Mouse (Mus musculus): ENCODE measurements at regions not wholly inside any gene's neighbourhood (a gene's known extent, or its start where the extent isn't known, plus 50 kb on each side); places are given as distances from the start of the nearest gene placed in this dataset.

DNA sequence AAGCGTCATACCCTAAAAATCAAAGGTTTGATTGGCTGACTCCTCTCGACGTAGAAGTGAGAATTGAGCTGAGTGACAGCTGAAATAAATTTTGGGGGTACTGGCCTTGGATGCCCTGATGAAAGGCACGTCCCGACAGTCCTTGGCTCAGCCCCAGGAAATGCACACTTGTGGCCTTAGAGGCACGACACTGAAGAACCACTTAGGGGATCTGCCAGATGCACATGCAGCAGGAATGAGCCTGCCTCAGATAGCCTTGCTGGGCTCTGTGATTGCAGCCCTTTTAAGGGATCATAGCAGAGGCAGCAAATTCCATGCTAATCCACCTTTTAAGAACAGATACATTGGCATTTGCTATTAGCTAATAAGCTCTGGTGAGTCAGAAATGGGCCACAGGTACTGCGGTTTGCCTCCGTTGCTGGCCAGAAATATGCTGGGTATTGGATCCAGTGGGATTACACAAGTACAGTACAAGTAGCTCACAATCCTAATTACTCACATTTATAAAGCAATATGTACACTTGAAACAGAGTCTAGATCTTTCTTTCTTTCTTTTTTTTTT is 1463.3 kb downstream of the Slc22a22 start:
- Histone ChIP-seq H3K9me3 (no peaks in the 10 kb centered on the region), H3K4me1 (peaks cover under 1% of the 10 kb centered on the region; the same call in 1 of the 2 replicates), H3K27me3 (ENCODE audit: poor library complexity, severe bottlenecking) (no peaks in the 10 kb centered on the region), H3K27ac (no peak overlapping the region), H3K36me3 (replicated peaks) (no peaks in the 10 kb centered on the region), H3K4me3 (no peak overlapping the region)
- WGBS, result 87% methylated on average over 8 of the region's 8 CpGs
- DNase-seq (ENCODE audit: extremely low spot score, low spot score), result no peak

DNA sequence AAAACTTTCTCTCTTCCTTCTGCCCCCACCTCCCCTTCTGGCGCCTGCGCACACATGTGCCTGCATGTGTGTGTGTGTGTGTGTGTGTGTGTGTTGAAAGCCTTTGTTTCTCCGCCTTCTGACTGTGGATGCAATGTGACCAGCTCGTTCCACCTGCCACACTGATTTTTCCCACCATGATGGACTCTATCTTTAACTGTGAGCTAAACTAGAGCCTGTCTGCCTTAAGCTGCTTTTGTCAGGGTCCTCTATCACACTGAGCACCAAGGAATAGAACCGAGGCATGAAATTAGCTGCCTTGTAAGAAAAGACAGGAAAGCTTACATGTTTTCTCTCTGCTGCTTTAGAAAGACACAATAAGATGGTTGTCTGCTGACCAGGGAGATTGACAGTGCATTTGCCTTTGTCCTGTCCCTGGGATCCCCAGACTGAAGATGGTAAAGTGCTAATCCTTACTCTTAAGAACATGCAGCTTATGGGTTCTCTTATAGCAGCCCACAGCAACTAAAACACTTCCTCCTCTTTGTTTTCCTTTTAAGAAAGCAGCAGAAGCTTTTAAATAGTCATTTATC is 1468.7 kb downstream of the Slc22a22 start:
- H3K4me3 ChIP-seq, result no peak overlapping the region
- 58% methylated on average over 5 of the region's 5 CpGs for WGBS
- H3K9me3 ChIP-seq, result no peaks in the 10 kb centered on the region
- no peak for DNase-seq (ENCODE audit: extremely low spot score, low spot score)
- H3K27ac ChIP-seq, result no peak overlapping the region
- peaks cover 7% of the 10 kb centered on the region; the same call in 1 of the 2 replicates for H3K4me1 ChIP-seq
- H3K36me3 ChIP-seq (replicated peaks), result no peaks in the 10 kb centered on the region
- no peaks in the 10 kb centered on the region for H3K27me3 ChIP-seq (ENCODE audit: poor library complexity, severe bottlenecking)

DNA sequence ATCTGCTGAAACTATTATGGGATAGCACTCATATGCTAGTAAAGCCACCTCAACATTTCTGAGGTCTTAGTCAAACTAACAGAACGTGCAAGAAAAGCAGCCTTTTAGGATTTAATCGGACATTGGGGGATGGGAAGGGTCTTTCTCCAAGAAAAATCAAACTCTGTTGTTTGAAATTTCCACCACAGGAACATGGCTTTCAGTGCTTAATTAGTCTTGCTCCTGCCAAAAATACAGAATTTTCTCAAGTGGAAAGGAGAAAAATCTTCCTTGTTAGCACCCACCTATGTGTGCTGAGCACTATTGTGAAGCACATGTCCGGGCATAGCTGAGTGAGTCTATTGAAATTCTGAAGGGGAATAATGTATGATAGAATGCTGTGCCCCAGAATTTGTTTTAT is 1470.0 kb downstream of the Slc22a22 start:
- no peak overlapping the region for H3K4me3 ChIP-seq
- H3K27ac ChIP-seq, result no peak overlapping the region

DNA sequence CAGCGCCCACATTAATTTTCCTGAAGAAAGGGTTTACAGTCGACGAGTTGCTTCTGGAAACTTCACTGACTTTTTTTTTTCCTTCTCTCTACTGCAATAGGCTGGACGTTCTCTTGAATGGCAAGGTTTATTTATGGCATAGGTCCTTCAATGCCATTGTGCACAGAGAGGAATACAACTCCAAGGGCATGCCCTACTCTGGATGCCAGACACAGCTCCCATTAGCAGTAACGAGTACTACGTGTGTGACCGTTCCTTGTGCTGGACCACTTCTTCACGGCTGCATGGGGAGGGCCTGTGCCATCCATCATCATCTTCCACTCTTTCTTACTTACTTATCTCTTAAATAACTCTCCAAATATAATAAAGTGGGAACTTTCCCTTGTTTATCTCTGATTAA is 1472.1 kb downstream of the Slc22a22 start:
- no peaks in the 10 kb centered on the region for H3K27me3 ChIP-seq (ENCODE audit: poor library complexity, severe bottlenecking)
- H3K4me3 ChIP-seq, result no peak overlapping the region
- 92% methylated on average over 8 of the region's 8 CpGs for WGBS
- no peak for DNase-seq (ENCODE audit: extremely low spot score, low spot score)
- peaks cover 7% of the 10 kb centered on the region; the same call in 1 of the 2 replicates for H3K4me1 ChIP-seq
- no peak overlapping the region for H3K27ac ChIP-seq
- H3K36me3 ChIP-seq (replicated peaks), result no peaks in the 10 kb centered on the region
- H3K9me3 ChIP-seq, result no peaks in the 10 kb centered on the region

More for the DNA sequence above, 1470.0 kb downstream of the Slc22a22 start:
- 78% methylated on average over 3 of the region's 3 CpGs for WGBS
- Histone ChIP-seq H3K27me3 (ENCODE audit: poor library complexity, severe bottlenecking) (no peaks in the 10 kb centered on the region), H3K36me3 (replicated peaks) (no peaks in the 10 kb centered on the region), H3K4me1 (peaks cover 7% of the 10 kb centered on the region; the same call in 1 of the 2 replicates), H3K9me3 (no peaks in the 10 kb centered on the region)
- DNase-seq (ENCODE audit: extremely low spot score, low spot score), result no peak

DNA sequence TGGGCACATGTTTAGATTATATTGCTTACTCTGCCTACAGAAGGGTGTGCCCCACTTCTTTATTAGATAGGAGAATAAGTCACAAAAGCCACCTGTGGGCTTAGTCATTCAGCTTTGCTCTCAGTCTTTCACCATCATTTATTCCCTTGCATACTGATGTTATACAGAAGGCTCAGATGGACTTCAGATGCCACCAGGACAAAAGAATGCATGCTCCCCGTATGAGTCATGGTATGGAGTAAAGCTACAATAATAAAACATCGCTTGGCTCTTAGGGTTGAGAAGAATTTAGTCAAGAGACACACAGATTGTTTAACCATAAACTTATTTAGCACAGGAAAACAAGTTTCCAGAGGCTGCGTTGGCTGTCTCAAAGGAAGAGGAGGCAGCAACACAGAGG is 1473.5 kb downstream of the Slc22a22 start:
- no peaks in the 10 kb centered on the region for H3K36me3 ChIP-seq (replicated peaks)
- WGBS, result 87% methylated on average over 3 of the region's 3 CpGs
- H3K9me3 ChIP-seq, result no peaks in the 10 kb centered on the region
- no peak for DNase-seq (ENCODE audit: extremely low spot score, low spot score)
- peaks cover 5% of the 10 kb centered on the region; the same call in 1 of the 2 replicates for H3K4me1 ChIP-seq
- no peaks in the 10 kb centered on the region for H3K27me3 ChIP-seq (ENCODE audit: poor library complexity, severe bottlenecking)
- no peak overlapping the region for H3K4me3 ChIP-seq
- H3K27ac ChIP-seq, result no peak overlapping the region

DNA sequence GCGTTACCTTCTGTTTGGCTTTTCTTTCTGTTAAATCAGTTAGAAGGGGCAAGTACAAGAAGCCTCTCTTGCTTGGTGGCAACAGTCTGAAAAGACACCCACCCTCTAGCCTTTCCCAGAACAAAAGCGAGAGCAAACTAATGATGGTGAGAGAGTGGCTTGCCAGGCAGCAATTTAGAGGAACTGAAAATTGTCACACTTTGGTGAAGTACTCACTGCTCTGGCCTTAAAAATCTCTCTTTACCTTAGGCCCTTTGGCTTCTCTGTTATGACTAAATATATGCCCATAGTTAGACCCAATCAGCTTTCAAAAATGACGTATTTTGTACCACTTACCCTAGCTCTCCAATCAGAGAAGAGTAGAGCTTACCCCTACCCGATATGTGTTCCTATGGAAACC is 1477.8 kb downstream of the Slc22a22 start:
- Histone ChIP-seq H3K27ac (no peak overlapping the region), H3K4me1 (no peaks in the 10 kb centered on the region), H3K27me3 (ENCODE audit: poor library complexity, severe bottlenecking) (no peaks in the 10 kb centered on the region), H3K36me3 (replicated peaks) (no peaks in the 10 kb centered on the region), H3K4me3 (no peak overlapping the region), H3K9me3 (no peaks in the 10 kb centered on the region)
- WGBS, result 90% methylated on average over 4 of the region's 4 CpGs
- DNase-seq (ENCODE audit: extremely low spot score, low spot score), result no peak

DNA sequence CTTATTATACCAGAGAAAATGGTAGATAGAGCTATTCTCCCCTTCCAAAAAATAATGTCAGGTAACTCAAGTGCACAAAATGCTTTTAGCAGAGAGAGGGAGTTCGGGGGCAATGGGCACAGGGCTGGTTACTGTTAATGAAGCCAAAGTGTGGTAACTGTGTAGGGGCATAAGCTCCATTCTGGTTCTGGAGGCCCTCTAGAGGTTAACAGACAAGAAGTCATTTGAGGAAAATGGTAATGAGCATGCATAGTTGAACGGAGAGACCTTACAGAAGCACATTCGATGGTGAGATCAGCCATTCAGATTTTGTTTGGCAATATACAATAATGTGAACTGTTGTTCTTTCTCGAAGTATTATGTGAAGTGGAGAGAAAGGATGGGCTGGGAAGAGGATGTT is 1479.4 kb downstream of the Slc22a22 start:
- Histone ChIP-seq H3K4me3 (no peak overlapping the region), H3K9me3 (no peaks in the 10 kb centered on the region), H3K27ac (no peak overlapping the region), H3K36me3 (replicated peaks) (no peaks in the 10 kb centered on the region), H3K27me3 (ENCODE audit: poor library complexity, severe bottlenecking) (no peaks in the 10 kb centered on the region), H3K4me1 (no peaks in the 10 kb centered on the region)
- DNase-seq (ENCODE audit: extremely low spot score, low spot score), result no peak
- 84% methylated on average over 4 of the region's 4 CpGs for WGBS

DNA sequence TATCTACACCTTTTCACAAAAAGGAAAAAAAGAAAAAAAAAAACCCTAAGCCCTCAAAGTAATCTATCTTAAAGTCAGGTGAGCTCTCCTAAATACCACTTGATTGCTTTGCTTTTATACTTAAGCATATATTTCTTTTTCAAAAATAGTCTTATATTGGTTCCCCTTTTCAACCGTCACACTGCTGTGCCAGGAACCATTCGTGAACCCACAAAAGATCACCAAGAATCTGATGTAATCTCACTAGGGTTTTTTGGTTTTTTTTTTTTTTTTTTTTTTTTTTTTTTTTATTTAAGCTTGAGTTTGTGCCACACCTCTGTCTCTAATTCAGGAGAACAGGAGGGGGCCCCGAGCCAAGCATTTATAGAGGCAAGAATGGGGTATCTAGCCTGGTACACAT is 1482.7 kb downstream of the Slc22a22 start:
- no peaks in the 10 kb centered on the region for H3K36me3 ChIP-seq (replicated peaks)
- 85% methylated on average over 3 of the region's 3 CpGs for WGBS
- DNase-seq (ENCODE audit: extremely low spot score, low spot score), result no peak
- H3K27me3 ChIP-seq (ENCODE audit: poor library complexity, severe bottlenecking), result no peaks in the 10 kb centered on the region
- no peak overlapping the region for H3K4me3 ChIP-seq
- H3K4me1 ChIP-seq, result no peaks in the 10 kb centered on the region
- no peak overlapping the region for H3K27ac ChIP-seq
- no peaks in the 10 kb centered on the region for H3K9me3 ChIP-seq

GRCm38 (mm10) chr15:55975843-55976242 is 1501.6 kb downstream of the Slc22a22 start:
- DNase-seq (ENCODE audit: extremely low spot score, low spot score), result no peak
- no peak overlapping the region for H3K4me3 ChIP-seq
- H3K4me1 ChIP-seq, result no peaks in the 10 kb centered on the region
- H3K27ac ChIP-seq, result no peak overlapping the region
- H3K9me3 ChIP-seq, result no peaks in the 10 kb centered on the region
- 78% methylated on average over 14 of the region's 14 CpGs for WGBS
- no peaks in the 10 kb centered on the region for H3K36me3 ChIP-seq (replicated peaks)
- no peaks in the 10 kb centered on the region for H3K27me3 ChIP-seq (ENCODE audit: poor library complexity, severe bottlenecking)

DNA sequence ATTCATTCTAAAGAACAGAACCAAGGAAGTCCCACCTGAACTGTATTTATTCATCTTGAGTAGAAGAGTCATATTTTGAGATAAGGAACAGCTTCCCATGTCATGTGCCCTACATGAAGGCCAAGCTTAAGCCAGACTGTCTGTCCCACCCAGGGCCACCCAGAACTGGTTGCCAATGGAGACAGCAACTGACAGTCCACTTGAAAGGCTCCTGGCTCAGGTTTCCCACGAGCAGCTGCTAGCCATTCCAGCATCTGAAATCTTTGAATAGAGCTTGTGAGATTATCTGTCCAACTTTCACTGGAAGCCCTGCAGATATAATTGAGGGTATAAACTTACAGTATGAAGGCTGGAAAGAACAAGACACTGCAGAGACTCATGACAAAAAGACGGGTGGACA is 1510.6 kb downstream of the Slc22a22 start:
- H3K36me3 ChIP-seq (replicated peaks), result no peaks in the 10 kb centered on the region
- no peaks in the 10 kb centered on the region for H3K9me3 ChIP-seq
- 51% methylated on average over 2 of the region's 2 CpGs for WGBS
- H3K27me3 ChIP-seq (ENCODE audit: poor library complexity, severe bottlenecking), result no peaks in the 10 kb centered on the region
- no peak overlapping the region for H3K27ac ChIP-seq
- DNase-seq (ENCODE audit: extremely low spot score, low spot score), result no peak
- H3K4me3 ChIP-seq, result no peak overlapping the region
- peaks cover 7% of the 10 kb centered on the region; the same call in 1 of the 2 replicates for H3K4me1 ChIP-seq

DNA sequence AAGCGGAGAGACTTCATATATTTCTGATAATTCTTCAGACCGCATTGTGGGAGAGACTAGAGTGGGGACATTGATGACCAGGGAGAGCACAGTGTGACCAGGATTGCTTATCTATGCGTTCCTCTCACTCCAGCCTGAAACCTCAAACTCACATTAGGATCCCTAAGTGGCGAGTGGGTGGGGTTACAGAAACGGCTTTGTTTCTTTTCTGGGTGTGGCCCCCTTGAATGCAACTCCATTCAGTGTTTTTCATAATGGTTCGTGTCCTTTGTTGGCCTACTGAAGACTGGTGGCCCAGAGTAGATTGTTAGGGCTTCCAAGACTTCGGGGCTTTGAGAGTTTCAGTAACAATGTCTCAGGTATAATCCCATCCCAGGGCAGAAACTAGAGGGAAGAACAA is 1512.1 kb downstream of the Slc22a22 start:
- no peak overlapping the region for H3K4me3 ChIP-seq
- no peaks in the 10 kb centered on the region for H3K27me3 ChIP-seq (ENCODE audit: poor library complexity, severe bottlenecking)
- 70% methylated on average over 7 of the region's 7 CpGs for WGBS
- H3K36me3 ChIP-seq (replicated peaks), result no peaks in the 10 kb centered on the region
- no peak overlapping the region for H3K27ac ChIP-seq
- no peaks in the 10 kb centered on the region for H3K9me3 ChIP-seq
- DNase-seq (ENCODE audit: extremely low spot score, low spot score), result no peak
- H3K4me1 ChIP-seq, result peaks cover 7% of the 10 kb centered on the region; the same call in 1 of the 2 replicates

- Histone ChIP-seq H3K4me3 (no peak overlapping the region), H3K27ac (no peak overlapping the region), H3K9me3 (no peaks in the 10 kb centered on the region), H3K36me3 (replicated peaks) (no peaks in the 10 kb centered on the region), H3K27me3 (ENCODE audit: poor library complexity, severe bottlenecking) (no peaks in the 10 kb centered on the region), H3K4me1 (peaks cover 5% of the 10 kb centered on the region; the same call in 1 of the 2 replicates)
- 94% methylated on average over 3 of the region's 3 CpGs for WGBS
- no peak for DNase-seq (ENCODE audit: extremely low spot score, low spot score)
Measured at GRCm38 (mm10) chr15:55962093-55962492, 1515.3 kb downstream of the Slc22a22 start.
